Mouse (Mus musculus): ENCODE results near the gene Rrp1. TPM values are rescaled to one million over a fixed set of nuclear protein-coding genes. Genes with fewer than 3 reads are reported as not detected.

Gene Rrp1
- total RNA-seq, 2 experiments from 2014 or later: 60.3 to 70.5 TPM

DNA sequence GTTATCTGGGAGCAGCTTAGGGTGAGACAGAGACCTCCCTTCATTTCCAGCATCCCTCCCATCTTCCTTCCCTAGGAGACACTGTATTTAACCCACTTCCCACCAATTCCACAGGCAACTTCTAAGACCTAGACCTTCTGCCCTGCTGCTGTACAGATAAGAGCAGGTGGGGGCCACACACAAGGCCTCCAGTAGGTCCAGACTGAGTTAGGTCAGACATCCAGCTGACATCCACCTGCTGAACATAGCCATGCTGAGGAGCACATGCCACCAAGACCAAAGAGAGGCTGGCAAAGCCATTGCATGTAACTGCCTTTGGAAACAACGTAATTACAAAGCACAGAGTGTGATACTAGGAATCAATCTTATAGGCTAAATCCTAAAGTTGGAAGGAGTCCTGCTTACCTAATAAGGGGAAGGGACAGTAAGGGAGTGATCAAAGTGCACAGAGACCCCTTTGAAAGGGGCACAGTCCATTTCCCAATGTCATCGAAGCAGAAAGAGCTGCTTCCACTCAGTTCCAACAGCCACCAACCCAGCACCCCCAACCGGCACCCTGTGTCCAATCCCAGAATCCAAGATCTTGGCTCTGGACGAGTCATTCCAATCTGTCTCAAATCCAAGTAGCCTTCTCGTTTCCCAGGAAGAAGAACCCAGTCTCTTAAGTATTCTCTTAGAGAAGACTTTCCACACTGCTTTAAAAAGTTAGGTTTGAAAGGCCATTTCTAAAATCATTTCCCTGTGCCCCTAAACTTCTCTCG, 61.9 kb downstream of the Rrp1 start:
- DNase-seq (ENCODE audit: low spot score): no peak

Small RNA genes within 50 kb of the gene (microRNA-seq; reads per million reads assigned to microRNA genes)
- not detected for gene Mir6410
- gene Mir6907: not detected
- gene Mir6908: not detected

Other genes with a start within 250 kb of the Rrp1 start
- gene D10Jhu81e, start 243.3 kb downstream of the Rrp1 start, total RNA-seq (2021): 100 to 1,000 TPM; 258 to 262 TPM
- 10 to 100 TPM in 1 of 2 experiments, 1 to 10 TPM in 1; 9.5 to 10.7 TPM for gene Pwp2, start 227.9 kb downstream of the Rrp1 start, total RNA-seq (2021)
- gene Trappc10, start 168.4 kb downstream of the Rrp1 start, total RNA-seq (2021): 10 to 100 TPM; 37.9 to 41.4 TPM
- gene Agpat3, start 60.6 kb downstream of the Rrp1 start, total RNA-seq (2021): 100 to 1,000 TPM; 115 to 118 TPM
- gene Cstb, start 12.6 kb upstream of the Rrp1 start, total RNA-seq (2021): 10 to 100 TPM; 10.1 to 17.7 TPM
- gene Pdxk, start 51.9 kb upstream of the Rrp1 start, total RNA-seq (2021): 1 to 10 TPM; 6.2 to 7.1 TPM
- not detected for gene Olfr1358, start 104.4 kb upstream of the Rrp1 start, total RNA-seq (2021)
- gene Ilvbl, start 161.3 kb upstream of the Rrp1 start, total RNA-seq (2021): 10 to 100 TPM in 1 of 2 experiments, 1 to 10 TPM in 1; 7.9 to 14.8 TPM
- gene Syde1, start 178.9 kb upstream of the Rrp1 start, total RNA-seq (2021): 1 to 10 TPM; 3.3 to 4.0 TPM
- gene Olfr1357, start 205.0 kb upstream of the Rrp1 start, total RNA-seq (2021): not detected